In the genomic region with DNA sequence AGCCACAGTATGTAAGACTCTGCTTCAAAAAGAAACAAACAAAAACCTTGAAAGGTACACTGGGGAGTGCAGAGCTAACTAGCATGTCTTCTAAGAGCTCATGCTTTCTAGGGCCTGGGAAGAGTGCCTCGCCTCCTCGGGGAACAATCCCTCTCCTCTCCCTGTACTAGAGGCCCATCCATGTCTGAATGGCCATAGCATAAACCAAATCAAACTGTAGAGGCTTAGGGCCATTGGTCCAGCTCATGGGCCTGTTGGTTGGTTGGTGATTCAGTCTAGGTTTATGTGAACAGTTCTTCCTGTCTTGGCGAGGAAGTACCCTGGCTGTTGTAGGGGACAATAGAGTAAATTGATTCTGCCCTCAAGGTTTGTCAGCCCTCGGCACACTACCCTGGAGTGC, we compare ENCODE assay signal across 27 mouse cellular contexts.
"Had no signal": no experiment of that assay in that cellular context is flagged by ENCODE, and none has a peak within 500 bp of the region (broad histone marks: within the 10 kb centered on the region; RNA-seq: fewer than 3 reads in every experiment).

No protein-coding gene starts in this region.

- H3K36me3 ChIP-seq: embryonic facial prominence, embryonic 12.5 days; embryonic facial prominence, embryonic 15.5 days; forebrain, embryonic 10.5 days; forebrain, embryonic 12.5 days; forebrain, embryonic 15.5 days had no signal

- DNase-seq: cerebellum, adult 18-20 months; cerebellum, adult 2 months; cerebellum, adult 8-10 months; cerebellum, adult 9-10 months; cerebellum, adult 9-11 months; cerebellum, postnatal 10 days; cerebellum, postnatal 14 days; cerebellum, postnatal 25 days; cerebellum, postnatal 36 days; embryo, embryonic 11 days; forebrain, postnatal 0 days; gastrocnemius, adult 2 months; gastrocnemius, postnatal 10 days; gastrocnemius, postnatal 14 days; gastrocnemius, postnatal 25 days; gastrocnemius, postnatal 36 days; heart, adult 18-20 months; heart, adult 2 months had no signal

- ATAC-seq: forebrain, embryonic 13.5 days; forebrain, embryonic 14.5 days; forebrain, embryonic 15.5 days; forebrain, embryonic 16.5 days; forebrain, postnatal 0 days had no signal

- H3K9ac ChIP-seq: embryonic facial prominence, embryonic 12.5 days; embryonic facial prominence, embryonic 15.5 days; forebrain, embryonic 12.5 days; forebrain, embryonic 13.5 days; forebrain, embryonic 15.5 days; forebrain, postnatal 0 days had no signal

- H3K9me3 ChIP-seq: embryonic facial prominence, embryonic 12.5 days; embryonic facial prominence, embryonic 15.5 days; forebrain, embryonic 10.5 days; forebrain, embryonic 12.5 days; forebrain, embryonic 13.5 days; forebrain, embryonic 15.5 days had no signal

- H3K27me3 ChIP-seq: embryonic facial prominence, embryonic 12.5 days; embryonic facial prominence, embryonic 15.5 days; forebrain, embryonic 13.5 days; forebrain, embryonic 15.5 days had no signal

- H3K27ac ChIP-seq: embryonic facial prominence, embryonic 15.5 days; forebrain, embryonic 10.5 days; forebrain, embryonic 12.5 days; forebrain, embryonic 13.5 days; forebrain, embryonic 15.5 days; gastrocnemius, adult 2 months; heart, adult 2 months had no signal

- H3K4me3 ChIP-seq: embryonic facial prominence, embryonic 12.5 days; embryonic facial prominence, embryonic 15.5 days; erythroblast, embryonic 14.5 days; forebrain, embryonic 10.5 days; forebrain, embryonic 12.5 days; forebrain, embryonic 13.5 days; forebrain, embryonic 15.5 days; gastrocnemius, adult 2 months; heart, adult 2 months had no signal

- H3K4me2 ChIP-seq: embryonic facial prominence, embryonic 12.5 days; embryonic facial prominence, embryonic 15.5 days; forebrain, embryonic 12.5 days; forebrain, embryonic 13.5 days; forebrain, embryonic 15.5 days had no signal
